Mouse (Mus musculus): Measurements from ENCODE around the gene Pnma1.

DNA sequence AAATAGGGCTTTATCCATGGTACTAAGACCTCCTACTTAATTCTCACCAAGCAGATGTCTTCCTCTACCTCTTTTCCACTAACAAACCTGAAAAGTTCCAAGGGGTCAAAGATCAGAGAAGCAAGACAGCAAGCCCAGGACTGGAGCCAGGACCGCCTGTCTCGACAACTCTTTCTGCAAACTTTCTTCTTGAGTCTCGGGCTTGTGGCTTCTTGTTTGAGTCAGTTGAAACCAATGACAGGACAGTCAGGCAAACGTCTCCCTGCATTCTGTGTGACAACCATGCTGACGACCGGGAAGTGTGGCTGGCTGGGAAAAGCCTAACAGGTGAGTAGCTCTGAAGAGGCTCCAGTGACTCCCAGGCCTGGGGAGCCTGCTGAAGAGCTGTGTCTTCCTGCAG, 37.3 kb upstream of the Pnma1 start:
- no peak for TF ChIP-seq GATA1 (IDR thresholded peaks at IDR 0.05; ENCODE audit: borderline replicate concordance, low read length)
- no peak for TF ChIP-seq FLI1 (IDR thresholded peaks at IDR 0.05; ENCODE audit: low read length)

All from megakaryocyte, embryonic 14.5 days (primary cell).